Mouse (Mus musculus): ENCODE data around the gene Insyn1. TPM values are rescaled to one million over a fixed set of nuclear protein-coding genes. Genes with fewer than 3 reads are reported as not detected.
A peak's percentile ranks its signal among the peaks of the same experiment; 100 is the strongest.

Gene Insyn1
- polyA plus RNA-seq, 1 experiment from 2014 or later: 2.3 TPM

- ATAC-seq (ENCODE audit: low FRiP score): no peak
These were observed 20.9 kb upstream of the Insyn1 start for GRCm38 (mm10) chr9:58467345-58468025.

GRCm38 (mm10) chr9:58470466-58470865 is 17.9 kb upstream of the Insyn1 start:
- Histone ChIP-seq H3K4me2 (replicated peaks; ENCODE audit: low read depth, low read length) (no peak overlapping the region), H3K4me1 (replicated peaks; ENCODE audit: control insufficient read depth, insufficient read depth, low read length) (no peaks in the 10 kb centered on the region), H3K9me3 (ENCODE audit: control insufficient read depth, low read length) (no peaks in the 10 kb centered on the region), H3K36me3 (ENCODE audit: control insufficient read depth, insufficient read depth, low read length) (no peaks in the 10 kb centered on the region), H3K4me3 (ENCODE audit: low read depth, low read length) (no peak overlapping the region), H3K9ac (ENCODE audit: low read depth, low read length) (no peak overlapping the region), H3K27ac (ENCODE audit: low read depth, low read length) (no peak overlapping the region), H3K27me3 (ENCODE audit: control insufficient read depth, insufficient read depth, low read length) (no peaks in the 10 kb centered on the region)
- no peak for DNase-seq (ENCODE audit: low spot score)
- ATAC-seq (ENCODE audit: low FRiP score): no peak
- 47% methylated on average over 6 of the region's 6 CpGs for WGBS

More at GRCm38 (mm10) chr9:58467345-58468025, 20.9 kb upstream of the Insyn1 start:
- Histone ChIP-seq H3K9me3 (ENCODE audit: control insufficient read depth, low read length) (no peaks in the 10 kb centered on the region), H3K27ac (ENCODE audit: low read depth, low read length) (no peak overlapping the region), H3K9ac (ENCODE audit: low read depth, low read length) (no peak overlapping the region), H3K27me3 (ENCODE audit: control insufficient read depth, insufficient read depth, low read length) (no peaks in the 10 kb centered on the region), H3K4me1 (replicated peaks; ENCODE audit: control insufficient read depth, insufficient read depth, low read length) (no peaks in the 10 kb centered on the region), H3K4me3 (ENCODE audit: low read depth, low read length) (no peak overlapping the region), H3K36me3 (ENCODE audit: control insufficient read depth, insufficient read depth, low read length) (no peaks in the 10 kb centered on the region), H3K4me2 (replicated peaks; ENCODE audit: low read depth, low read length) (no peak overlapping the region)
- 78% methylated on average over 5 of the region's 5 CpGs for WGBS
- DNase-seq (ENCODE audit: low spot score): no peak

GRCm38 (mm10) chr9:58473211-58473815 is 15.1 kb upstream of the Insyn1 start:
- H3K9me3 ChIP-seq (ENCODE audit: control insufficient read depth, low read length): no peaks in the 10 kb centered on the region
- H3K36me3 ChIP-seq (ENCODE audit: control insufficient read depth, insufficient read depth, low read length): no peaks in the 10 kb centered on the region
- ATAC-seq (ENCODE audit: low FRiP score): no peak
- 77% methylated on average over 8 of the region's 8 CpGs for WGBS
- DNase-seq (ENCODE audit: low spot score): no peak
- H3K27ac ChIP-seq (ENCODE audit: low read depth, low read length): no peak overlapping the region
- no peak overlapping the region for H3K4me3 ChIP-seq (ENCODE audit: low read depth, low read length)
- H3K9ac ChIP-seq (ENCODE audit: low read depth, low read length): no peak overlapping the region
- H3K4me1 ChIP-seq (replicated peaks; ENCODE audit: control insufficient read depth, insufficient read depth, low read length): no peaks in the 10 kb centered on the region
- no peak overlapping the region for H3K4me2 ChIP-seq (replicated peaks; ENCODE audit: low read depth, low read length)
- H3K27me3 ChIP-seq (ENCODE audit: control insufficient read depth, insufficient read depth, low read length): no peaks in the 10 kb centered on the region

- no peaks in the 10 kb centered on the region for H3K36me3 ChIP-seq (ENCODE audit: control insufficient read depth, insufficient read depth, low read length)
- no peak overlapping the region for H3K4me2 ChIP-seq (replicated peaks; ENCODE audit: low read depth, low read length)
- H3K9ac ChIP-seq (ENCODE audit: low read depth, low read length): no peak overlapping the region
- H3K9me3 ChIP-seq (ENCODE audit: control insufficient read depth, low read length): no peaks in the 10 kb centered on the region
- H3K4me1 ChIP-seq (replicated peaks; ENCODE audit: control insufficient read depth, insufficient read depth, low read length): peaks cover 4% of the 10 kb centered on the region
- H3K27ac ChIP-seq (ENCODE audit: low read depth, low read length): no peak overlapping the region
- H3K4me3 ChIP-seq (ENCODE audit: low read depth, low read length): no peak overlapping the region
- WGBS: 17% methylated on average over 3 of the region's 3 CpGs
- H3K27me3 ChIP-seq (ENCODE audit: control insufficient read depth, insufficient read depth, low read length): peaks cover 15% of the 10 kb centered on the region
- no peak for DNase-seq (ENCODE audit: low spot score)
- no peak for ATAC-seq (ENCODE audit: low FRiP score)
These were observed 1.3 kb upstream of the Insyn1 start for GRCm38 (mm10) chr9:58487076-58487475.

- peak overlapping the region; percentile 48 for H3K4me3 ChIP-seq (ENCODE audit: low read depth, low read length)
- peak overlapping the region; percentile 98 for H3K4me2 ChIP-seq (replicated peaks; ENCODE audit: low read depth, low read length)
- H3K9me3 ChIP-seq (ENCODE audit: control insufficient read depth, low read length): no peaks in the 10 kb centered on the region
- 1% methylated on average over 13 of the region's 13 CpGs for WGBS
- H3K36me3 ChIP-seq (ENCODE audit: control insufficient read depth, insufficient read depth, low read length): no peaks in the 10 kb centered on the region
- H3K27ac ChIP-seq (ENCODE audit: low read depth, low read length): no peak overlapping the region
- peaks cover 4% of the 10 kb centered on the region for H3K4me1 ChIP-seq (replicated peaks; ENCODE audit: control insufficient read depth, insufficient read depth, low read length)
- DNase-seq (ENCODE audit: low spot score) (peak; percentile 46), ATAC-seq (ENCODE audit: low FRiP score) (peak; percentile 50)
- H3K9ac ChIP-seq (ENCODE audit: low read depth, low read length): peak overlapping the region; percentile 85
- peaks cover 15% of the 10 kb centered on the region for H3K27me3 ChIP-seq (ENCODE audit: control insufficient read depth, insufficient read depth, low read length)
These were observed 896 bp downstream of the Insyn1 start for GRCm38 (mm10) chr9:58489133-58489864.

- no peak for DNase-seq (ENCODE audit: low spot score)
- H3K36me3 ChIP-seq (ENCODE audit: control insufficient read depth, insufficient read depth, low read length): no peaks in the 10 kb centered on the region
- peak; percentile 17; the same call in 1 of the 2 replicates for ATAC-seq (ENCODE audit: low FRiP score)
- H3K9me3 ChIP-seq (ENCODE audit: control insufficient read depth, low read length): no peaks in the 10 kb centered on the region
- no peak overlapping the region for H3K9ac ChIP-seq (ENCODE audit: low read depth, low read length)
- H3K27ac ChIP-seq (ENCODE audit: low read depth, low read length): no peak overlapping the region
- 11% methylated on average over 7 of the region's 7 CpGs for WGBS
- peaks cover 15% of the 10 kb centered on the region for H3K27me3 ChIP-seq (ENCODE audit: control insufficient read depth, insufficient read depth, low read length)
- no peak overlapping the region; the same call in 1 of the 2 replicates for H3K4me3 ChIP-seq (ENCODE audit: low read depth, low read length)
- peak overlapping the region; percentile 98 for H3K4me2 ChIP-seq (replicated peaks; ENCODE audit: low read depth, low read length)
- peaks cover 4% of the 10 kb centered on the region for H3K4me1 ChIP-seq (replicated peaks; ENCODE audit: control insufficient read depth, insufficient read depth, low read length)
These were observed 1.4 kb downstream of the Insyn1 start for GRCm38 (mm10) chr9:58489865-58490165.

GRCm38 (mm10) chr9:58490391-58490790 is 2.0 kb downstream of the Insyn1 start:
- no peak overlapping the region for H3K27ac ChIP-seq (ENCODE audit: low read depth, low read length)
- H3K4me3 ChIP-seq (ENCODE audit: low read depth, low read length): no peak overlapping the region
- H3K4me1 ChIP-seq (replicated peaks; ENCODE audit: control insufficient read depth, insufficient read depth, low read length): peaks cover 4% of the 10 kb centered on the region
- H3K9me3 ChIP-seq (ENCODE audit: control insufficient read depth, low read length): no peaks in the 10 kb centered on the region
- no peak overlapping the region for H3K9ac ChIP-seq (ENCODE audit: low read depth, low read length)
- DNase-seq (ENCODE audit: low spot score): no peak
- 69% methylated on average over 2 of the region's 2 CpGs for WGBS
- no peak overlapping the region for H3K4me2 ChIP-seq (replicated peaks; ENCODE audit: low read depth, low read length)
- no peak for ATAC-seq (ENCODE audit: low FRiP score)
- H3K27me3 ChIP-seq (ENCODE audit: control insufficient read depth, insufficient read depth, low read length): peaks cover 15% of the 10 kb centered on the region
- no peaks in the 10 kb centered on the region for H3K36me3 ChIP-seq (ENCODE audit: control insufficient read depth, insufficient read depth, low read length)

- WGBS: 71% methylated on average over 2 of the region's 2 CpGs
- Histone ChIP-seq H3K4me2 (replicated peaks; ENCODE audit: low read depth, low read length) (no peak overlapping the region), H3K36me3 (ENCODE audit: control insufficient read depth, insufficient read depth, low read length) (no peaks in the 10 kb centered on the region), H3K27me3 (ENCODE audit: control insufficient read depth, insufficient read depth, low read length) (peaks cover 3% of the 10 kb centered on the region; the same call in 1 of the 2 replicates), H3K9me3 (ENCODE audit: control insufficient read depth, low read length) (no peaks in the 10 kb centered on the region), H3K9ac (ENCODE audit: low read depth, low read length) (no peak overlapping the region), H3K27ac (ENCODE audit: low read depth, low read length) (no peak overlapping the region), H3K4me3 (ENCODE audit: low read depth, low read length) (no peak overlapping the region), H3K4me1 (replicated peaks; ENCODE audit: control insufficient read depth, insufficient read depth, low read length) (peaks cover under 1% of the 10 kb centered on the region; the same call in 1 of the 2 replicates)
- no peak for DNase-seq (ENCODE audit: low spot score)
- ATAC-seq (ENCODE audit: low FRiP score): no peak
These were observed 6.6 kb downstream of the Insyn1 start for GRCm38 (mm10) chr9:58495035-58495434.
